Mouse (Mus musculus) lung, embryonic 15.5 days (tissue): ENCODE results near the gene Swap70. TPM values are rescaled to one million over a fixed set of nuclear protein-coding genes. Genes with fewer than 3 reads are reported as not detected.

ENCODE experiments used
- ATAC-seq: fragments of 200-750 bp; cut with Nextera tagmentation; 2 replicates; pipeline ENCODE4 v1.8.0; 2017; ENCODE audit warnings: moderate number of reproducible peaks, borderline replicate concordance; ENCODE audit not compliant: low FRiP score, low TSS enrichment; ENCODE audit errors: extremely low read depth
- H3K27ac ChIP-seq: fragments of 300-500 bp; sonication (generic); 2 replicates; pipeline ENCODE4 v1.5.1; 2015; ENCODE audit warnings: moderate library complexity, mild to moderate bottlenecking, inconsistent platforms
- H3K27me3 ChIP-seq: fragments of 300-500 bp; sonication (generic); 2 replicates; pipeline ENCODE4 v1.6.1; 2015; ENCODE audit warnings: inconsistent platforms
- H3K36me3 ChIP-seq: fragments of 300-500 bp; sonication (generic); 2 replicates; pipeline ENCODE4 v1.6.1; 2015; ENCODE audit warnings: inconsistent platforms
- H3K4me1 ChIP-seq: fragments of 300-500 bp; sonication (generic); 2 replicates; pipeline ENCODE4 v1.6.1; 2015; ENCODE audit warnings: inconsistent platforms
- H3K4me2 ChIP-seq: fragments of 300-500 bp; sonication (generic); 2 replicates; pipeline ENCODE4 v1.6.1; 2015; ENCODE audit warnings: inconsistent platforms, mild to moderate bottlenecking, moderate library complexity
- H3K4me3 ChIP-seq: fragments of 300-500 bp; sonication (generic); 2 replicates; pipeline ENCODE4 v1.5.1; 2015; ENCODE audit warnings: mild to moderate bottlenecking, inconsistent platforms
- H3K9ac ChIP-seq: fragments of 300-500 bp; sonication (generic); 2 replicates; pipeline ENCODE4 v1.6.1; 2015; ENCODE audit warnings: inconsistent platforms
- H3K9me3 ChIP-seq: fragments of 300-500 bp; sonication (generic); 2 replicates; pipeline ENCODE4 v1.6.1; 2016; ENCODE audit warnings: inconsistent platforms
- WGBS: fragments of 180-500 bp; shearing (Covaris S2); methylation state at CpG from one replicate; pipeline ENCODE4 v1.1.7; 2015; 5-methylcytosine and 5-hydroxymethylcytosine counted together
- polyA plus RNA-seq: library from polyadenylated mRNA; unstranded; fragments of >200 nt; fragmentation: Nextera tagmentation; extraction: Ambion mirVana; gene quantifications from 2 replicates; pipeline ENCODE4 v1.2.1, GENCODE M21; 2015

The Swap70 gene
- polyA plus RNA-seq, 1 experiment from 2014 or later, result 36.1 TPM

- Histone ChIP-seq H3K9me3 (no peaks in the 10 kb centered on the region), H3K27me3 (no peaks in the 10 kb centered on the region), H3K9ac (no peak overlapping the region), H3K36me3 (no peaks in the 10 kb centered on the region), H3K4me2 (no peak overlapping the region), H3K4me1 (peaks cover 18% of the 10 kb centered on the region), H3K4me3 (no peak overlapping the region), H3K27ac (no peak overlapping the region)
- 76% methylated on average over 4 of the region's 4 CpGs for WGBS
- ATAC-seq, result no peak
These were observed 18.1 kb downstream of the Swap70 start for GRCm38 (mm10) chr7:110239590-110239989.

DNA sequence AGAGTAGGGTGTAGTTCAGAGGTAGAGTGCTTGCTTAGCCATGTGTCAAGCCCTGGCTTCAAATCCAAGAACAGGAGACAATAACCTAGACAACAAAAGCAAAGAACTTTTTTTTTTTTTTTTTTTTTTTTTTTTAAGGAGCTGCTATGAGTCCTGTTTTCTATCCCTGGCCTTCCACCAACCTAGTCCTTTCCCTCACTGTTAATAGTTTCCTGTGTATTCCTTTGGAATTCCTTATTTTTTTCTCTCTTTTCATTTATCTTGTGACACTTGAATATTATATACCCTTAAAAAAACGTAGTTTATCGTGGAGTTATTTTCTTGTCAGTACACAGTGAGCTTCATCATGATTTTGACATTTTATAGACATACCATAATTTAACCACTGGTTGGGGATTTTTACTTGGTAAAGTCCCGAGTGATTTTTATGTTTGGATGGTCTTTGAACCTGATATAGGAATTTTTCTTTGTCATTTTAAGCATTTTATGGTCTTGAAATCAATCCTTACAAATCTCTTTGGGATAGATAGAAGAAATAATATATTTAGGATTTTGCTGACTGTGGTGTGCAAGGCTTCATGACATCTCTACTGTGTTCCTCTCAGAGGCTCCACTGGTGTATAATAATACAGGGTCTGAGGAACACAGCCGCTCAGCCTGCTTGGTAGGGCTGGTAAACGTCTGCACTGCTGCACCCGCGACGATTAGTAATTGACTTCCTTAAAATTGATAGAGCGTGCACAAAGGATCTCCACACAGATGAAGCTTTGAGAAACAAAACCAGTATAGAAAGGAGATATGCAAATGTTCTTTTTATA, 20.2 kb downstream of the Swap70 start:
- H3K36me3 ChIP-seq, result no peaks in the 10 kb centered on the region
- H3K4me3 ChIP-seq, result no peak overlapping the region
- no peak for ATAC-seq
- WGBS, result 77% methylated on average over 9 of the region's 9 CpGs
- no peak overlapping the region for H3K4me2 ChIP-seq
- H3K4me1 ChIP-seq, result peaks cover 17% of the 10 kb centered on the region
- no peak overlapping the region for H3K9ac ChIP-seq
- H3K27me3 ChIP-seq, result no peaks in the 10 kb centered on the region
- H3K27ac ChIP-seq, result no peak overlapping the region
- no peaks in the 10 kb centered on the region for H3K9me3 ChIP-seq

GRCm38 (mm10) chr7:110242290-110242581, 20.7 kb downstream of the Swap70 start:
- H3K27ac ChIP-seq, result no peak overlapping the region
- whole genome bisulfite sequencing, result 83% methylated on average over 5 of the region's 5 CpGs
- no peaks in the 10 kb centered on the region for H3K27me3 ChIP-seq
- no peak for ATAC-seq
- peaks cover 12% of the 10 kb centered on the region for H3K4me1 ChIP-seq
- H3K9me3 ChIP-seq, result no peaks in the 10 kb centered on the region
- H3K9ac ChIP-seq, result no peak overlapping the region
- H3K4me2 ChIP-seq, result no peak overlapping the region
- H3K36me3 ChIP-seq, result no peaks in the 10 kb centered on the region
- no peak overlapping the region for H3K4me3 ChIP-seq

DNA sequence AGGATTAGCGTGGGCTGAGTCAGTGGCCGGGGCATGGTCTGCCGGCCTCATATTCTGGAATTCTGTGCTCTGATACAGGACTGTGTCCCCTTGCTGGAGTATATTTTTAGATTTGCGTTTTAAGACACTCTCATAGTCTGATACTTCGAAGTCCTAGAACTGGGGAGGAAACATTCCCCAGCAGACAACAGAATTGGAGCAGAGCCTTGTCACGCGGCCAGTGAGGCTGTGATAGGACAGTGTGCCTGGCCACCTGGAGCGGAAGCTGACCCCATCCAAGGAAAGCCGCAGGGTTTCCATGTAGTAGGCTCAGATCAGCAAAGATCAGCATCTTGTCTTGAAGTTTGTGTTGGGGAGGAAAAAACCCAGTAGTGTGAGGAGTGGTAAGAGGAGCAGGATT, 23.6 kb downstream of the Swap70 start:
- no peak overlapping the region for H3K4me3 ChIP-seq
- H3K4me1 ChIP-seq, result no peaks in the 10 kb centered on the region
- no peak overlapping the region for H3K27ac ChIP-seq
- H3K4me2 ChIP-seq, result no peak overlapping the region
- H3K9me3 ChIP-seq, result no peaks in the 10 kb centered on the region
- 87% methylated on average over 9 of the region's 9 CpGs for WGBS
- H3K27me3 ChIP-seq, result no peaks in the 10 kb centered on the region
- H3K36me3 ChIP-seq, result no peaks in the 10 kb centered on the region
- ATAC-seq, result no peak
- no peak overlapping the region for H3K9ac ChIP-seq

DNA sequence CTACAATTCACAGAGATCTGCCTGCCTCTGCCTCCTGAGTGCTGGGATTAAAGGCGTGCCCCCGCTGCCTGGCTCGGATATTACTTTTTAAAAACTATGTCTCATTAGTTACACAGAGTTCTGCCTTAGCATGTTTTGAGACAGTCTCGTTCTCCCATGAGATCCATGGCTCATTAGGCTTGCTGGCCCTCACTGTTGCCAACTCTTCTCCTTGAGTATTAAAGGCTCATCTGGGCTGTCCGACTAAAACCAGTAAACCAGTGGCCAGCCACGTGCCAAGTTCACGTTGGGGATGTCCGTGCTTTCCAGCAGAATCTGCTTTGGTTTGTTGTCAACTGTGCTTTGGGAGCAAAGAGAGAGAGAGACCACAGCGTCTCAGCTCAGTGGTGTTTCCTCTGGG, 25.0 kb downstream of the Swap70 start:
- Histone ChIP-seq H3K4me2 (no peak overlapping the region), H3K27ac (no peak overlapping the region), H3K4me1 (no peaks in the 10 kb centered on the region), H3K36me3 (no peaks in the 10 kb centered on the region), H3K4me3 (no peak overlapping the region), H3K27me3 (no peaks in the 10 kb centered on the region), H3K9ac (no peak overlapping the region), H3K9me3 (no peaks in the 10 kb centered on the region)
- no peak for ATAC-seq
- WGBS, result 84% methylated on average over 9 of the region's 9 CpGs

- 90% methylated on average over 3 of the region's 3 CpGs for WGBS
- no peaks in the 10 kb centered on the region for H3K36me3 ChIP-seq
- no peak for ATAC-seq
- H3K9me3 ChIP-seq, result no peaks in the 10 kb centered on the region
- no peaks in the 10 kb centered on the region for H3K27me3 ChIP-seq
- no peak overlapping the region for H3K9ac ChIP-seq
- H3K4me1 ChIP-seq, result no peaks in the 10 kb centered on the region
- no peak overlapping the region for H3K4me3 ChIP-seq
- H3K4me2 ChIP-seq, result no peak overlapping the region
- no peak overlapping the region for H3K27ac ChIP-seq
These were observed 26.3 kb downstream of the Swap70 start for GRCm38 (mm10) chr7:110247801-110248200.

DNA sequence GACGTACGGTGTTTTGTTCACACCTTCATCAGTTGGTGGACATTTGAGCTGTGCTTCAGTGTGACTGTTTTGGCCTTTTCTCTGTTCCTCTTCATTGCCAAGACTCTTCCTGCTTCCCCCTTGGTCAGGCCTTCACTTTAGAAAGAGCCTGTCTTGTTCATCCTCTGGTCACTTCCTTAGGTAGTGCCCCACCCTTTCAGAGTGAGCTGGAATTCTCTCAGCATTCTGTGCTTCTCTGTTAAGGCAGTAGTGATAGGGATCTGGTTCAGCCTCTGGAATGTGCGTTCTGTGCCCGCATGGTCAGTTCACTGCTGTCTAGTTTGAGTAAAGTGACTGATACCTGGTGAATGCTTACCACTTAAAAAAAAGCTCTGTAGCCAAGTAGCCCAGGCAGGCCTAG, 27.2 kb downstream of the Swap70 start:
- no peak overlapping the region for H3K4me3 ChIP-seq
- no peaks in the 10 kb centered on the region for H3K9me3 ChIP-seq
- WGBS, result 86% methylated on average over 4 of the region's 4 CpGs
- no peak overlapping the region for H3K4me2 ChIP-seq
- no peak overlapping the region for H3K9ac ChIP-seq
- no peaks in the 10 kb centered on the region for H3K4me1 ChIP-seq
- no peak overlapping the region for H3K27ac ChIP-seq
- no peaks in the 10 kb centered on the region for H3K36me3 ChIP-seq
- no peaks in the 10 kb centered on the region for H3K27me3 ChIP-seq
- ATAC-seq, result no peak

DNA sequence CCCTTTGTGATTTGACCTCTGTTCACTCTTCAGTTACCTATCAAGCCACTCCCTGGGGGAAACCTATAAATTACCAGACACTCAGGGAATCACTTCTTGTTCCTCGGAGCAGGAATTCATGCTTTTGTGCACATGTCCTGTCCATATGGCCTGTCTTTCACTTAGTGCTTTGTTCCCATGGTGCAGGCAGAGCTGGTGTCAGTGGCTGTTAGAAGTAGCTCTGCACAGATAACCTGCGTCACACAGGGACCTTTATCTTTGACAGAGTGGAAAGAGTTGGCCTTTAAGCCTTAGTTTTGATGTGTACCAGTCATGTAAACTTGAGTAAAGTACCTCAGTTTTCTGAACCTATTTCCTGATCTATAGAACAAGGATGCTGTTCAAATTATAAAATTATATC, 32.4 kb downstream of the Swap70 start:
- Histone ChIP-seq H3K9me3 (no peaks in the 10 kb centered on the region), H3K27me3 (no peaks in the 10 kb centered on the region), H3K4me2 (no peak overlapping the region), H3K9ac (no peak overlapping the region), H3K27ac (no peak overlapping the region), H3K4me1 (0 out of 2 replicates have a peak, but pooled peaks cover 3% of the 10 kb centered on the region), H3K36me3 (no peaks in the 10 kb centered on the region), H3K4me3 (no peak overlapping the region)
- 56% methylated on average over 2 of the region's 2 CpGs for WGBS
- ATAC-seq, result no peak

DNA sequence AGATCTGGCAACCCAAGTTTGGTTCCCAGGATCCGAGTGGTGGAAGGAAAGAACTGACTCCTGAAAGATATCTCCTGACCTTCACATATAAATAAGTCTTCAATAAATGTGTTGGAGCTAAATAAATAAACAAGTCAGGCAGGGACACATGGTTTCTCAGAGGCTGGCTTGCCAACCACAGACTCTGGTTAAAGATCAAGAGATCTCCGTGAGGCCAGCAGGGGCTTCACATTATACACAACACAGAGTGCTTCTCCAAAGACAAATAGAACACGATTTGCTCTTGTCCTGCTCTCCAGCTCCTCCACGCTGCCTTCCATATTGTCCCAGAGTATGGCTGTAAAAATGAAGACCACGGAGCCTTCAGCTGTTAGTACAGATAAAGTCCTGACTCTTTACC, 32.9 kb downstream of the Swap70 start:
- WGBS, result 49% methylated on average over 5 of the region's 5 CpGs
- H3K4me1 ChIP-seq, result peaks cover 7% of the 10 kb centered on the region
- H3K9me3 ChIP-seq, result no peaks in the 10 kb centered on the region
- no peak overlapping the region for H3K4me3 ChIP-seq
- no peaks in the 10 kb centered on the region for H3K27me3 ChIP-seq
- H3K36me3 ChIP-seq, result no peaks in the 10 kb centered on the region
- H3K27ac ChIP-seq, result no peak overlapping the region
- no peak overlapping the region for H3K4me2 ChIP-seq
- no peak overlapping the region for H3K9ac ChIP-seq
- ATAC-seq, result no peak

- Histone ChIP-seq H3K4me2 (no peak overlapping the region), H3K27ac (no peak overlapping the region), H3K9ac (no peak overlapping the region), H3K4me1 (peaks cover 32% of the 10 kb centered on the region), H3K36me3 (no peaks in the 10 kb centered on the region), H3K27me3 (no peaks in the 10 kb centered on the region), H3K4me3 (no peak overlapping the region), H3K9me3 (no peaks in the 10 kb centered on the region)
- ATAC-seq, result no peak
- 73% methylated on average over 2 of the region's 2 CpGs for WGBS
These were observed 35.5 kb downstream of the Swap70 start for GRCm38 (mm10) chr7:110257059-110257458.

DNA sequence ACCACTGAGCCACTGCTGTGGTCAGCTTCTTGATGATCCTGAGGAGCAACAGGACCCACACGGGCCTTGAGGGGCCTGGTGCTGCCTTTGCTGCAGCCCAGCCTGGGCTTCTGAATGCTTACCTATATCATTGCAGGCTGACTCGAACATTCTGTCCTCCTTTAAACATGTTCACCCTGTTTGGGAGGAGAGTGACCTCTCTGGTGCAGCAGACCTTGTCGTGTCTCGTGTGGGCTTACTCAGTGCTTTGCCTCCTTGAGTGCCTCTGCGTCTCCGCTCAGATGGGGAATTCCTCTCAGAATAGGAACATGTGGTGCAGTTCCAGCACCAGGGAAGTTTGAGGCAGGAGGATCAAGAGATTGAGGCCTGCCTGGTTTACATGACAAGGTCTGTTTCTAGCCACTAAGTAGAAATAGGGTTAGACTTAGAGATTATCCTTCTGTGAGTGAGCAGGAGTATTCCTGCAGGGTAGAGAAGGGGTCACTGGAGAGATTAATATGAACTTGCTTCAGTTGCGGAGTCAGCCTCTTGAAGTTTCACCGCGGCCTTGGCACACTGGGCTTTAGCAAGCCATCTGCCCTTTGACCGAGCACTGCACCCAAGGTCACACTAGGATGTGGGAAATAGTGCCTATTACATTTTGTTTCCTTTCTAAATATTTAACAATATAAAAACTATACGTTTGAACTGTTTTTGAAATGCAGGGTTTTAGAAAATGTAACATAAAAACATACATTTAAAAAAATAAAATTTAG, 36.9 kb downstream of the Swap70 start:
- Histone ChIP-seq H3K9ac (no peak overlapping the region), H3K36me3 (no peaks in the 10 kb centered on the region), H3K9me3 (no peaks in the 10 kb centered on the region), H3K4me1 (peaks cover 45% of the 10 kb centered on the region), H3K27ac (no peak overlapping the region), H3K27me3 (no peaks in the 10 kb centered on the region), H3K4me3 (no peak overlapping the region), H3K4me2 (no peak overlapping the region)
- ATAC-seq, result no peak
- WGBS, result 75% methylated on average over 11 of the region's 11 CpGs

DNA sequence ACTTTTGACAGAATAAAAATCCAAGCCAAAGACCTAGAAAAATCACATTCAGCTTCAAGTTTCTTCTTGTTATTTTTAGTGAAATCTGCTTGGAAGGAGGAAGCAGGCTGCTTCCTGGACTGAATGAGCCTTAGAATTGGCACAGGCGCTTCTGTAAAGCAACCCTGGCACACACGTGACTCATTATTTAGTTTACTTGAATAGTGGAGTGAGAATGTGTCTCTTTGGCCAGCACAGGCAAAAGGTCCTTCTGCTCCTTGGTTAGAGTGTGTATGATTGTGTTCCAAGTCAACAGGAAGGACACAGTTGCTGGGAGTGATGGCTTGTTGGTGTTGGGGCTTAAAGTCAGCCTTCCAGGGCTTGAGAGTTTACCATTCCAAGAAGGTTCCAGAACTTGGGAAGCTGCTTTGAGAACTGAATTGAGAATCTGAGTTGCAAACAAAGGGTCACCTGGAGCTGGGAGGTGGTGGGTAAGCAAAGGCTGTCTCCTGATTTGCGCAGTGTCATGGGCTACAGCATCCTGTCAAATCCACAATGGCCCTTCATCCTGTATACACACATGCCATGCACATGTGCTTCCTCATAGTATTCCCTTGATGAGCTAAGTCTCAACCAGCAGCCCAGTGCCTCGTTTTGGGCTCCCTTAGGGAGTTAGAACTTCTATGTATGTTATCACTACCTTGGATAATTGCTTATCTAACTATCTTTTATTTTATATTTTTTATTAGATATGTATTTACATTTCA, 38.6 kb downstream of the Swap70 start:
- Histone ChIP-seq H3K4me3 (no peak overlapping the region), H3K4me1 (peaks cover 47% of the 10 kb centered on the region), H3K9ac (no peak overlapping the region), H3K27me3 (no peaks in the 10 kb centered on the region), H3K36me3 (no peaks in the 10 kb centered on the region), H3K4me2 (no peak overlapping the region), H3K9me3 (no peaks in the 10 kb centered on the region), H3K27ac (peak overlapping the region; percentile 91)
- peak; percentile 69 for ATAC-seq
- 39% methylated on average over 4 of the region's 4 CpGs for whole genome bisulfite sequencing
